Mouse (Mus musculus): ENCODE data around the gene Emc9. TPM values are rescaled to one million over a fixed set of nuclear protein-coding genes. Genes with fewer than 3 reads are reported as not detected.

Emc9 gene
- polyA plus RNA-seq, 1 experiment from 2014 or later, result 6.4 TPM

GRCm38 (mm10) chr14:55596036-55596690 lies 11.1 kb upstream of the Emc9 start:
- no peaks in the 10 kb centered on the region for H3K9me3 ChIP-seq (ENCODE audit: control insufficient read depth, low read length)
- H3K9ac ChIP-seq (ENCODE audit: low read depth, low read length), result no peak overlapping the region
- no peak for DNase-seq (ENCODE audit: low spot score)
- peaks cover 3% of the 10 kb centered on the region; the same call in 1 of the 2 replicates for H3K4me1 ChIP-seq (replicated peaks; ENCODE audit: control insufficient read depth, insufficient read depth, low read length)
- no peak overlapping the region for H3K4me2 ChIP-seq (replicated peaks; ENCODE audit: low read depth, low read length)
- H3K4me3 ChIP-seq (ENCODE audit: low read depth, low read length), result no peak overlapping the region
- no peaks in the 10 kb centered on the region for H3K27me3 ChIP-seq (ENCODE audit: control insufficient read depth, insufficient read depth, low read length)
- 75% methylated on average over 13 of the region's 13 CpGs for WGBS
- no peak overlapping the region for H3K27ac ChIP-seq (ENCODE audit: low read depth, low read length)
- ATAC-seq (ENCODE audit: low FRiP score), result no peak
- 0 out of 2 replicates have a peak, but pooled peaks cover 4% of the 10 kb centered on the region for H3K36me3 ChIP-seq (ENCODE audit: control insufficient read depth, insufficient read depth, low read length)

GRCm38 (mm10) chr14:55592226-55592625 lies 7.1 kb upstream of the Emc9 start:
- Histone ChIP-seq H3K27ac (ENCODE audit: low read depth, low read length) (peak overlapping the region; percentile 68), H3K4me3 (ENCODE audit: low read depth, low read length) (peak overlapping the region; percentile 82), H3K9ac (ENCODE audit: low read depth, low read length) (peak overlapping the region; percentile 78), H3K4me2 (replicated peaks; ENCODE audit: low read depth, low read length) (peak overlapping the region; percentile 94), H3K27me3 (ENCODE audit: control insufficient read depth, insufficient read depth, low read length) (no peaks in the 10 kb centered on the region), H3K36me3 (ENCODE audit: control insufficient read depth, insufficient read depth, low read length) (0 out of 2 replicates have a peak, but pooled peaks cover 2% of the 10 kb centered on the region), H3K9me3 (ENCODE audit: control insufficient read depth, low read length) (no peaks in the 10 kb centered on the region), H3K4me1 (replicated peaks; ENCODE audit: control insufficient read depth, insufficient read depth, low read length) (peaks cover 7% of the 10 kb centered on the region; the same call in 1 of the 2 replicates)
- WGBS, result 7% methylated on average over 16 of the region's 16 CpGs
- ATAC-seq (ENCODE audit: low FRiP score) (no peak), DNase-seq (ENCODE audit: low spot score) (no peak)

GRCm38 (mm10) chr14:55591331-55591891 lies 6.3 kb upstream of the Emc9 start, which contains the start of gene Rnf31:
TSS of gene Rnf31 (plus strand) at chr14:55591708.
- Histone ChIP-seq H3K4me1 (replicated peaks; ENCODE audit: control insufficient read depth, insufficient read depth, low read length) (peaks cover 7% of the 10 kb centered on the region; the same call in 1 of the 2 replicates), H3K4me3 (ENCODE audit: low read depth, low read length) (peak within 1 kb of the TSS; percentile 82), H3K9ac (ENCODE audit: low read depth, low read length) (peak within 1 kb of the TSS; percentile 78), H3K27me3 (ENCODE audit: control insufficient read depth, insufficient read depth, low read length) (no peaks in the 10 kb centered on the region), H3K9me3 (ENCODE audit: control insufficient read depth, low read length) (no peaks in the 10 kb centered on the region), H3K36me3 (ENCODE audit: control insufficient read depth, insufficient read depth, low read length) (0 out of 2 replicates have a peak, but pooled peaks cover 2% of the 10 kb centered on the region), H3K27ac (ENCODE audit: low read depth, low read length) (peak within 1 kb of the TSS; percentile 68), H3K4me2 (replicated peaks; ENCODE audit: low read depth, low read length) (peak within 1 kb of the TSS; percentile 94)
- ATAC-seq (ENCODE audit: low FRiP score), result peak; percentile 89
- under 1% methylated on average over 33 of the region's 33 CpGs for WGBS
- peak; percentile 87 for DNase-seq (ENCODE audit: low spot score)

- peaks cover 7% of the 10 kb centered on the region; the same call in 1 of the 2 replicates for H3K4me1 ChIP-seq (replicated peaks; ENCODE audit: control insufficient read depth, insufficient read depth, low read length)
- H3K36me3 ChIP-seq (ENCODE audit: control insufficient read depth, insufficient read depth, low read length), result 0 out of 2 replicates have a peak, but pooled peaks cover 2% of the 10 kb centered on the region
- ATAC-seq (ENCODE audit: low FRiP score), result peak; percentile 97
- H3K9ac ChIP-seq (ENCODE audit: low read depth, low read length), result peak within 1 kb of the TSS; percentile 78
- peak within 1 kb of the TSS; percentile 82 for H3K4me3 ChIP-seq (ENCODE audit: low read depth, low read length)
- DNase-seq (ENCODE audit: low spot score), result peak; percentile 90
- H3K9me3 ChIP-seq (ENCODE audit: control insufficient read depth, low read length), result no peaks in the 10 kb centered on the region
- WGBS, result 2% methylated on average over 22 of the region's 22 CpGs
- no peaks in the 10 kb centered on the region for H3K27me3 ChIP-seq (ENCODE audit: control insufficient read depth, insufficient read depth, low read length)
- H3K27ac ChIP-seq (ENCODE audit: low read depth, low read length), result peak within 1 kb of the TSS; percentile 68
- H3K4me2 ChIP-seq (replicated peaks; ENCODE audit: low read depth, low read length), result peak within 1 kb of the TSS; percentile 94
These were observed 5.7 kb upstream of the Emc9 start, which contains the start of gene Psme2 for GRCm38 (mm10) chr14:55590748-55591330. TSS of gene Psme2 (minus strand) at chr14:55591113.

GRCm38 (mm10) chr14:55589771-55590448 lies 4.8 kb upstream of the Emc9 start:
- Histone ChIP-seq H3K4me2 (replicated peaks; ENCODE audit: low read depth, low read length) (peak overlapping the region; percentile 94), H3K9me3 (ENCODE audit: control insufficient read depth, low read length) (no peaks in the 10 kb centered on the region), H3K4me1 (replicated peaks; ENCODE audit: control insufficient read depth, insufficient read depth, low read length) (peaks cover 7% of the 10 kb centered on the region; the same call in 1 of the 2 replicates), H3K4me3 (ENCODE audit: low read depth, low read length) (peak overlapping the region; percentile 82), H3K9ac (ENCODE audit: low read depth, low read length) (peak overlapping the region; percentile 78; the same call in 1 of the 2 replicates), H3K27ac (ENCODE audit: low read depth, low read length) (no peak overlapping the region), H3K27me3 (ENCODE audit: control insufficient read depth, insufficient read depth, low read length) (no peaks in the 10 kb centered on the region), H3K36me3 (ENCODE audit: control insufficient read depth, insufficient read depth, low read length) (no peaks in the 10 kb centered on the region)
- no peak for ATAC-seq (ENCODE audit: low FRiP score)
- 88% methylated on average over 11 of the region's 11 CpGs for whole genome bisulfite sequencing
- no peak for DNase-seq (ENCODE audit: low spot score)

- 84% methylated on average over 5 of the region's 5 CpGs for WGBS
- Histone ChIP-seq H3K4me3 (ENCODE audit: low read depth, low read length) (no peak overlapping the region), H3K9me3 (ENCODE audit: control insufficient read depth, low read length) (no peaks in the 10 kb centered on the region), H3K27me3 (ENCODE audit: control insufficient read depth, insufficient read depth, low read length) (no peaks in the 10 kb centered on the region), H3K9ac (ENCODE audit: low read depth, low read length) (no peak overlapping the region), H3K4me1 (replicated peaks; ENCODE audit: control insufficient read depth, insufficient read depth, low read length) (peaks cover 7% of the 10 kb centered on the region; the same call in 1 of the 2 replicates), H3K27ac (ENCODE audit: low read depth, low read length) (no peak overlapping the region), H3K36me3 (ENCODE audit: control insufficient read depth, insufficient read depth, low read length) (no peaks in the 10 kb centered on the region), H3K4me2 (replicated peaks; ENCODE audit: low read depth, low read length) (no peak overlapping the region)
- ATAC-seq (ENCODE audit: low FRiP score), result no peak
- DNase-seq (ENCODE audit: low spot score), result no peak
These were observed 4.2 kb upstream of the Emc9 start for GRCm38 (mm10) chr14:55589271-55589670.

- Histone ChIP-seq H3K9me3 (ENCODE audit: control insufficient read depth, low read length) (no peaks in the 10 kb centered on the region), H3K27ac (ENCODE audit: low read depth, low read length) (no peak overlapping the region), H3K27me3 (ENCODE audit: control insufficient read depth, insufficient read depth, low read length) (no peaks in the 10 kb centered on the region), H3K4me2 (replicated peaks; ENCODE audit: low read depth, low read length) (no peak overlapping the region), H3K4me3 (ENCODE audit: low read depth, low read length) (no peak overlapping the region), H3K9ac (ENCODE audit: low read depth, low read length) (no peak overlapping the region), H3K36me3 (ENCODE audit: control insufficient read depth, insufficient read depth, low read length) (no peaks in the 10 kb centered on the region), H3K4me1 (replicated peaks; ENCODE audit: control insufficient read depth, insufficient read depth, low read length) (peaks cover 4% of the 10 kb centered on the region; the same call in 1 of the 2 replicates)
- no peak for ATAC-seq (ENCODE audit: low FRiP score)
- 92% methylated on average over 2 of the region's 2 CpGs for WGBS
- DNase-seq (ENCODE audit: low spot score), result no peak
These were observed 1.0 kb upstream of the Emc9 start for GRCm38 (mm10) chr14:55586149-55586548.

- no peaks in the 10 kb centered on the region for H3K36me3 ChIP-seq (ENCODE audit: control insufficient read depth, insufficient read depth, low read length)
These were observed 461 bp upstream of the Emc9 start for GRCm38 (mm10) chr14:55585566-55585960.

More at GRCm38 (mm10) chr14:55585566-55585960, 461 bp upstream of the Emc9 start:
- Histone ChIP-seq H3K27me3 (ENCODE audit: control insufficient read depth, insufficient read depth, low read length) (no peaks in the 10 kb centered on the region), H3K4me2 (replicated peaks; ENCODE audit: low read depth, low read length) (no peak overlapping the region), H3K9ac (ENCODE audit: low read depth, low read length) (no peak overlapping the region), H3K4me1 (replicated peaks; ENCODE audit: control insufficient read depth, insufficient read depth, low read length) (peaks cover 4% of the 10 kb centered on the region; the same call in 1 of the 2 replicates), H3K9me3 (ENCODE audit: control insufficient read depth, low read length) (no peaks in the 10 kb centered on the region), H3K27ac (ENCODE audit: low read depth, low read length) (no peak overlapping the region), H3K4me3 (ENCODE audit: low read depth, low read length) (peak overlapping the region; percentile 43; the same call in 1 of the 2 replicates)
- DNase-seq (ENCODE audit: low spot score) (no peak), ATAC-seq (ENCODE audit: low FRiP score) (no peak)
- 66% methylated on average over 6 of the region's 6 CpGs for WGBS

All from hindbrain, embryonic 11.5 days (tissue).